Mouse (Mus musculus) liver, embryonic 11.5 days (tissue): ENCODE measurements around the gene Hnrnpm. TPM values are rescaled to one million over a fixed set of nuclear protein-coding genes. Genes with fewer than 3 reads are reported as not detected.
A peak's percentile ranks its signal among the peaks of the same experiment; 100 is the strongest.

ENCODE experiments used
- ATAC-seq: fragments of 200-750 bp; cut with Nextera tagmentation; replicated peaks from 2 replicates; pipeline ENCODE4 v1.8.0; 2017; ENCODE audit warnings: moderate number of reproducible peaks, mild to moderate bottlenecking, moderate TSS enrichment, moderate library complexity; ENCODE audit not compliant: low FRiP score
- DNase-seq: peaks from one replicate; pipeline ENCODE4 v3.0.0-alpha.2; 2017; ENCODE audit warnings: low spot score
- H3K27ac ChIP-seq: fragments of 300-500 bp; sonication (generic); 2 replicates; pipeline ENCODE4 v1.5.1; 2014; ENCODE audit warnings: mild to moderate bottlenecking, low read depth, low read length, control low read depth
- H3K27me3 ChIP-seq: fragments of 300-500 bp; sonication (generic); replicated peaks from 2 replicates; pipeline ENCODE4 v1.6.1; 2014; ENCODE audit warnings: low read length, mixed read lengths; ENCODE audit not compliant: control insufficient read depth, insufficient read depth
- H3K36me3 ChIP-seq: fragments of 300-500 bp; sonication (generic); 2 replicates; pipeline ENCODE4 v1.6.1; 2014; ENCODE audit warnings: mild to moderate bottlenecking, low read length, moderate library complexity, mixed read lengths; ENCODE audit not compliant: control insufficient read depth, insufficient read depth
- H3K4me1 ChIP-seq: fragments of 300-500 bp; sonication (generic); replicated peaks from 2 replicates; pipeline ENCODE4 v1.6.1; 2014; ENCODE audit warnings: low read length, mixed read lengths; ENCODE audit not compliant: control insufficient read depth, insufficient read depth
- H3K4me2 ChIP-seq: fragments of 300-500 bp; sonication (generic); 2 replicates; pipeline ENCODE4 v1.6.1; 2014; ENCODE audit warnings: mild to moderate bottlenecking, control low read depth, moderate library complexity
- H3K4me3 ChIP-seq: fragments of 300-500 bp; sonication (generic); 2 replicates; pipeline ENCODE4 v1.5.1; 2014; ENCODE audit warnings: low read depth, low read length, control low read depth
- H3K9ac ChIP-seq: fragments of 300-500 bp; sonication (generic); 2 replicates; pipeline ENCODE4 v1.6.1; 2014; ENCODE audit warnings: low read depth, low read length, control low read depth
- H3K9me3 ChIP-seq: fragments of 300-500 bp; sonication (generic); 2 replicates; pipeline ENCODE4 v1.6.1; 2016; ENCODE audit warnings: low read length, inconsistent platforms, mixed read lengths; ENCODE audit not compliant: control insufficient read depth
- WGBS: fragments of 180-500 bp; shearing (Covaris S2); extraction: QIAGEN DNeasy Blood & Tissue Kit; methylation state at CpG from one replicate; pipeline ENCODE4 v1.1.7; 2014; 5-methylcytosine and 5-hydroxymethylcytosine counted together
- polyA plus RNA-seq: library from polyadenylated mRNA; unstranded; fragments of >200 nt; fragmentation: Nextera tagmentation; extraction: Ambion mirVana; gene quantifications from 2 replicates; pipeline ENCODE4 v1.2.1, GENCODE M21; 2014

The Hnrnpm gene
- polyA plus RNA-seq, 1 experiment from 2014 or later = 410 TPM

DNA sequence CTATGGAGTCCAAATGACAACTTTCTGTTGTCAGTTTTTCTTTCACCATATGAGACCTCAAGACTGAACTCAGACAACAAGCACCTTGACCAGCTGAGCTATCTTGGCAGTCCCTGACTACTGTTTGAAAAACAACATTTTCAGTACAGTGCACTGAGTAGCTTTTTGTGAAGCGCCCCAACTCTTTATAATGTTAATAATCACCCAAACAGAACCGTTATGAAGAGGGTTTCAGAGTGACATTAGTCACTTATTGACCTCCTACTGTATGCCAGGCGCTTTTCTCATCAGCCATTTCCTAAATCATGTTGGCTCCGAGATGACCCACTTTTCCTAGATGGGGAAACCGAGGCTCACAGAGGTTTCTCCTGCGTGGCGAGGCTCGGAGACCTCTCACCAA, 31.3 kb upstream of the Hnrnpm start:
- DNase-seq = no peak
- peaks cover 31% of the 10 kb centered on the region for H3K4me1 ChIP-seq

DNA sequence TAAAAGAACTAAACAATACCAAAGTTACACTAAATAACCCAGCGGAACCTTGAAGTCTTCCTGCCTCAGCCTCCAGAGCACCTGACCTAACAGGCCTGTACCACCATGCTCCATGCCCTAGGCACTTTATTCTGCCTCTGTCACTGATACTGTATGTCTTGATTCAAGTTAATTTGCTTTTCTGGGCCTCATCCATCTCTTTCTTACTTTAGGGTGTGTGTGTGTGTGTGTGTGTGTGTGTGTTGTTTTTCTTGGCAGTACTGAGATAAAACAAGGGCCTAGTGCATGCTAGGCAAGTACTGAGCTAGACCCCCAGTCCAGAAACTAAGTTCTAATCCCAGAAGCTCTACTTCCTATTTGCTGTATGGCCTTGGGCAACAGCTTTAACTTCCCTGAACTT, 30.6 kb upstream of the Hnrnpm start:
- WGBS = 92% methylated on average over 1 of the region's 1 CpGs
- Histone ChIP-seq H3K27me3 (no peaks in the 10 kb centered on the region), H3K36me3 (no peaks in the 10 kb centered on the region), H3K9ac (peak overlapping the region; percentile 38), H3K4me2 (peak overlapping the region; percentile 83), H3K27ac (peak overlapping the region; percentile 21; the same call in 1 of the 2 replicates), H3K4me3 (peak overlapping the region; percentile 84), H3K4me1 (peaks cover 36% of the 10 kb centered on the region), H3K9me3 (no peaks in the 10 kb centered on the region)
- no peak for ATAC-seq
- DNase-seq = no peak

More for the DNA sequence above, 31.3 kb upstream of the Hnrnpm start:
- Histone ChIP-seq H3K9me3 (no peaks in the 10 kb centered on the region), H3K4me2 (peak overlapping the region; percentile 83), H3K9ac (peak overlapping the region; percentile 90), H3K36me3 (no peaks in the 10 kb centered on the region), H3K27ac (peak overlapping the region; percentile 75), H3K4me3 (peak overlapping the region; percentile 84), H3K27me3 (no peaks in the 10 kb centered on the region)
- WGBS = 5% methylated on average over 8 of the region's 8 CpGs
- no peak for ATAC-seq

DNA sequence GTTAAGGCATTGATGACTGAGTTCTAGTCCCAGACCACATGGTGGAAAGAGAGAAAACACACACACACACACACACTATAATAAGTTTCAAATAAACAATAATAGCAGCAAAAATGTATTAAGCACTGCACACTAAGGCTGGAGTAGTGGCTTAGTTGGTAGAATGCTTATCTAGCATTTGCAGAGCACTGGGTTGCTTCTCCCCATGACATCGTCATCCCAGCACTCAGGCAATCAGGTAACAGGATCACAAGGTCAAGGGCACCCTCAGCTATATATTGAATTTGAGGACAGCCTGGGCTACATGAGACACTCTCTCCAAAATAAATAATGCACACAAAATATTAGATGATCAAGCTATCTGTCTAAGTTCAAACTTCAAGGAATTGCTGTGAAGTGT, 28.1 kb upstream of the Hnrnpm start:
- H3K9ac ChIP-seq = peak overlapping the region; percentile 54

DNA sequence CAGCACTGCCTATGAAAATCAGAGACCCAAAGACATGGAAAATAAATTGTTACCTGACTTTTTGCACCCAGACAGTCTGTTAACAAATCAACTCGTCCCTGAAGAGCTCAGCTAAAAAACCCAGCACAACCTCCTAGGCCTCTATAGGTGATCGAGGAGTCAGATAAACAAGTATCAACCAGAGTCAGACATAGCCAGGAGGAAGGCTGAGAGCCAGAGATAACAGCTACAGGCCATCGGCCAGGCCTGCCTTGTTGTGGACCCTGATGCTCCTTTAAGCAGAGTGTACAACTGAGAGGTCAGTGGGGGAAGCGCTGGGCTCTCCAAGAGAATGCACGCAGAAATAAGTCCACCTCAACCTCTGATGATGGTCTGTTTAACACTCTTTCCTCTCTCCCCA, 26.6 kb upstream of the Hnrnpm start:
- Histone ChIP-seq H3K27ac (peak overlapping the region; percentile 74), H3K36me3 (peaks cover 19% of the 10 kb centered on the region), H3K4me1 (peaks cover 40% of the 10 kb centered on the region), H3K9me3 (no peaks in the 10 kb centered on the region), H3K4me3 (peak overlapping the region; percentile 45), H3K4me2 (peak overlapping the region; percentile 58), H3K27me3 (no peaks in the 10 kb centered on the region), H3K9ac (peak overlapping the region; percentile 64)
- DNase-seq (peak; percentile 39), ATAC-seq (peak; percentile 92)
- WGBS = 24% methylated on average over 5 of the region's 5 CpGs

More for the DNA sequence above, 28.1 kb upstream of the Hnrnpm start:
- ATAC-seq (peak; percentile 58), DNase-seq (no peak)
- H3K9me3 ChIP-seq = no peaks in the 10 kb centered on the region
- WGBS = 44% methylated on average over 1 of the region's 1 CpGs
- H3K36me3 ChIP-seq = peaks cover 7% of the 10 kb centered on the region; the same call in 1 of the 2 replicates
- peak overlapping the region; percentile 74 for H3K27ac ChIP-seq
- peak overlapping the region; percentile 58 for H3K4me2 ChIP-seq
- H3K4me3 ChIP-seq = 0 out of 2 replicates have a peak overlapping the region, but pooled peaks have one; percentile 15
- H3K27me3 ChIP-seq = no peaks in the 10 kb centered on the region
- H3K4me1 ChIP-seq = peaks cover 40% of the 10 kb centered on the region

DNA sequence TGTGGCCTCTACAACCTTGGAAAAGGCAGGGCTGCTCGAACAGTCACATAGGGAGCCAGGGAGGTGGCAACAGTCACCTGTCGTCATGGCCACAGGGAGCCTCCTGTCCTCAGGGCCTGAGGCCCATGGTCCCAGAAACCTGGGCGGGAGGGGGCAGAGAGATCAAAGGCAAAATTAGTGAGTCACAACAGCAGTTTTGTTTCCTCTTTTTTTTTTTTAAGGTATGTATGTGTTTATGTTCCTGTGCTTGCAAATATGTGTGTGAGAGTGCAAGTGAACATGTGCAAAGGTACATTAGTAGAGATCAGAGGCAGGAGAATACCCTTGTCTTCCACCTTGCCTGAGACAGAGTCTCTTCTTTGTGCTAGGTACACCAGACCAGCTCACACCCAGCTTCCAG, 23.2 kb upstream of the Hnrnpm start:
- WGBS = 91% methylated on average over 3 of the region's 3 CpGs
- Histone ChIP-seq H3K9me3 (no peaks in the 10 kb centered on the region), H3K4me2 (no peak overlapping the region), H3K4me1 (peaks cover 21% of the 10 kb centered on the region), H3K27ac (no peak overlapping the region), H3K27me3 (no peaks in the 10 kb centered on the region), H3K4me3 (no peak overlapping the region), H3K9ac (0 out of 2 replicates have a peak overlapping the region, but pooled peaks have one; percentile 12), H3K36me3 (peaks cover 24% of the 10 kb centered on the region)
- no peak for ATAC-seq
- DNase-seq = no peak

DNA sequence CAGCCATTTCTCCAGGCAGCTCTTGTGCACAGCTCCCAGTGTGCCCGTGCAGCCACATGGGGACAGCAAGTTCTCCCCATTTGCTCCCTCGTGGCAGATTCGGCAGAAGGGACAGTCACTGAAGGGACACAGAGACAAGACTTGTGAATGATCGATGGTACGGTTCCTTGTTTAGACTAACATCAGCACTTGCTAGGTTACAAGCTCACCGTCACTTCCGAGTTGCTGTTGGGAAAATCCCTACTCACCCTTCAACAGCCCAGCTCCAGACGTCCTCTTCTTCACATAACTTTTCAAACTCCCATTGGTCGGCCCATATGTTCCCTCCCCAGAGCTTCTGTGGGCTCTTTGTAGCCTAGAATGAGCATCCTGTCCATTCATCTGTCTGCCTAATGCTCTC, 16.4 kb upstream of the Hnrnpm start:
- Histone ChIP-seq H3K4me1 (no peaks in the 10 kb centered on the region), H3K27ac (no peak overlapping the region), H3K9ac (no peak overlapping the region), H3K27me3 (no peaks in the 10 kb centered on the region), H3K36me3 (peaks cover 21% of the 10 kb centered on the region), H3K4me3 (no peak overlapping the region), H3K4me2 (no peak overlapping the region), H3K9me3 (no peaks in the 10 kb centered on the region)
- DNase-seq (no peak), ATAC-seq (no peak)
- WGBS = 89% methylated on average over 9 of the region's 9 CpGs

DNA sequence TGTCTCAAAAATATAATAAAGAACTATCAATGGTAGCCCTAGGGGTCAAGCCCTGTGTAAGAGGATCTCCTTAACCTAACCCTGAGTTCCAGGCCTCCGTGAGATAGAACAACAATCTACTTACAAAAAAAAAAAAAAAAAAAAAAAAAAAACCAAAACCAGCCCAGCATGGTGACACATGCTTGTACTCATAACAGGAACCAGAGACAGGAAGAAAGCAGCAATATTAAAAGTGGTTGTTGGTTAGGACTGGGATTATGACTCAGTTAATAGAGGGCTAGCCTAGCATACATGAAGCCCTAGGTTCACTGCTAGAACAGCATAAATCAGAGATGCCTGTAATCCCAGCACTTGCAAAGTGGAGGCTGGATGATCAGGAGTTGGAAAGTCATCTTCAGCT, 15.5 kb upstream of the Hnrnpm start:
- H3K27ac ChIP-seq = no peak overlapping the region
- peaks cover 23% of the 10 kb centered on the region for H3K36me3 ChIP-seq
- H3K4me2 ChIP-seq = no peak overlapping the region
- no peaks in the 10 kb centered on the region for H3K4me1 ChIP-seq
- ATAC-seq (no peak), DNase-seq (no peak)
- H3K27me3 ChIP-seq = no peaks in the 10 kb centered on the region
- WGBS = 71% methylated on average over 1 of the region's 1 CpGs
- no peak overlapping the region for H3K4me3 ChIP-seq
- no peaks in the 10 kb centered on the region for H3K9me3 ChIP-seq
- H3K9ac ChIP-seq = no peak overlapping the region

DNA sequence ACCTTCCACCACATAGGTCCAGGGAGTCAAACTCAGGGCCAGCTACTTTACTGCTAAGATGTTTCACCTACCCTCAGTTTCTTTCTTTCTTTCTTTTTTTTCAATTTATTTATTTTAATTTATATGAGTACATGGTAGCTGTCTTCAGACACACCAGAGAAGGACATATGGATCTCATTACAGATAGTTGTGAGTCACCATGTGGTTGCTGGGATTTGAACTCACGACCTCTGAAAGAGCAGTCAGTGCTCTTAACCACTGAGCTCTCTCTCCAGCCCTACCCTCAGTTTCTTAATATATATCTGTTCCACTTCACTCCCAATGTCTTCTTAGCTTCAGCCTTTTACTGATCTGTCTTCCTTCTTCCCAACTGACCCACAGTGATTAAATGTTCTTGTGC, 8.8 kb upstream of the Hnrnpm start:
- 89% methylated on average over 1 of the region's 1 CpGs for WGBS
- H3K27ac ChIP-seq = no peak overlapping the region

DNA sequence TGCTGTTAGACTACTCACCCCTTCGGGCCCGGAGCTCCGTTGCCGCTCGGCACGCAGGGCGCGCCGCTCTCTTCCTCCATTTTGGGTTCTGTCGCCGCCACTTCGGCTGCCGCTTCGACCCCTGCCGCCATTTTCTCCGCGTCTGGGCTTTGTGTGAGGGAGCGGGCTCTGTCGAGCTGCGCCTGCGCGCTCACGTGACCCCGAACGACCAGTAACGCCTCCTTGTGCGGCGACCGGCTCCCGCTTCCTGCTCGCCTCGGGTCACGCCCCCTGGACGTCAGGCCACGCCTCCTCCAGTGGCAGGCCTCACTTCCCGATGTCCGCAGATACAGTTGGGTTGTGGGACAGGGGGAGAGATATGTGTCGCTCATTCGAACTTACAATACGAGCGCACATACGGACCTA, 1.4 kb downstream of the Hnrnpm start:
- peaks cover 2% of the 10 kb centered on the region; the same call in 1 of the 2 replicates for H3K36me3 ChIP-seq
- ATAC-seq (peak; percentile 97), DNase-seq (peak; percentile 94)
- WGBS = under 1% methylated on average over 42 of the region's 42 CpGs
- peak overlapping the region; percentile 83 for H3K4me3 ChIP-seq
- peaks cover 32% of the 10 kb centered on the region for H3K4me1 ChIP-seq
- H3K9me3 ChIP-seq = no peaks in the 10 kb centered on the region
- peak overlapping the region; percentile 90 for H3K27ac ChIP-seq
- H3K27me3 ChIP-seq = no peaks in the 10 kb centered on the region
- H3K4me2 ChIP-seq = peak overlapping the region; percentile 86
- H3K9ac ChIP-seq = peak overlapping the region; percentile 98

More for the DNA sequence above, 8.8 kb upstream of the Hnrnpm start:
- Histone ChIP-seq H3K9ac (0 out of 2 replicates have a peak overlapping the region, but pooled peaks have one; percentile 14), H3K4me2 (no peak overlapping the region), H3K4me1 (no peaks in the 10 kb centered on the region), H3K4me3 (no peak overlapping the region), H3K9me3 (no peaks in the 10 kb centered on the region), H3K36me3 (peaks cover 34% of the 10 kb centered on the region), H3K27me3 (no peaks in the 10 kb centered on the region)
- ATAC-seq (no peak), DNase-seq (no peak)
